Mouse (Mus musculus): ENCODE results near the gene H2-DMb1.

GRCm38 (mm10) chr17:34110309-34110708 lies 42.6 kb upstream of the H2-DMb1 start:
- TF ChIP-seq CTCF (IDR thresholded peaks at IDR 0.05; ENCODE audit: insufficient read depth, low read length) (no peak), POLR2A (IDR thresholded peaks at IDR 0.05; ENCODE audit: borderline replicate concordance, extremely low read depth, low read depth, low read length) (no peak)
